Mouse (Mus musculus) myocyte (in vitro differentiated cells): ENCODE measurements around the gene Atf6b. TPM values are rescaled to one million over a fixed set of nuclear protein-coding genes. Genes with fewer than 3 reads are reported as not detected.

ENCODE experiments used
- H3K27me3 ChIP-seq: one replicate; pipeline ENCODE4 v1.6.1; 2011; ENCODE audit not compliant: control insufficient read depth, insufficient read depth, insufficient read length
- H3K36me3 ChIP-seq: one replicate; pipeline ENCODE4 v1.6.1; 2011; ENCODE audit not compliant: control insufficient read depth, insufficient read depth
- H3K4me2 ChIP-seq: one replicate; pipeline ENCODE4 v1.6.1; 2011; ENCODE audit warnings: low read depth, control low read depth
- H3K4me3 ChIP-seq: one replicate; pipeline ENCODE4 v1.5.1; 2011; ENCODE audit warnings: mild to moderate bottlenecking, control low read depth, moderate library complexity
- H3K79me2 ChIP-seq: one replicate; pipeline ENCODE4 v1.6.1; 2011; ENCODE audit not compliant: control insufficient read depth, insufficient read depth
- H3ac ChIP-seq: one replicate; pipeline ENCODE4 v1.6.1; 2011; ENCODE audit not compliant: control insufficient read depth, insufficient read length
- CEBPB ChIP-seq: IDR thresholded peaks from 2 replicates; pipeline ENCODE4 v1.6.1; 2011; ENCODE audit warnings: mild to moderate bottlenecking, moderate library complexity; ENCODE audit not compliant: poor library complexity, insufficient read depth, severe bottlenecking
- E2F4 ChIP-seq: IDR thresholded peaks from one replicate; pipeline ENCODE4 v1.6.1; 2011; ENCODE audit warnings: mild to moderate bottlenecking, control low read depth, moderate library complexity; ENCODE audit not compliant: insufficient read depth
- MAX ChIP-seq: IDR thresholded peaks from one replicate; pipeline ENCODE4 v1.6.1; 2011; ENCODE audit warnings: low read depth, mild to moderate bottlenecking, control low read depth
- MYOD1 ChIP-seq, 3 experiments: IDR thresholded peaks; one replicate each; pipeline ENCODE4 v1.6.1; 2011; ENCODE audit warnings: control low read depth in 2 of 3, low read depth in 2 of 3, mild to moderate bottlenecking in 2 of 3, moderate library complexity in 1 of 3; ENCODE audit not compliant: insufficient read length in 2 of 3, control insufficient read depth in 1 of 3
- MYOG ChIP-seq, 3 experiments: IDR thresholded peaks; one replicate each; pipeline ENCODE4 v1.6.1; 2011; ENCODE audit warnings: control low read depth in 2 of 3, low read depth in 2 of 3, mild to moderate bottlenecking in 2 of 3; ENCODE audit not compliant: insufficient read length in 2 of 3, control insufficient read depth in 1 of 3, insufficient read depth in 1 of 3
- POLR2A ChIP-seq: IDR thresholded peaks from one replicate; pipeline ENCODE4 v1.6.1; 2011; ENCODE audit warnings: low read depth, mild to moderate bottlenecking, control low read depth, moderate library complexity; ENCODE audit not compliant: insufficient read length
- POLR2AphosphoS2 ChIP-seq: IDR thresholded peaks from one replicate; pipeline ENCODE4 v1.6.1; 2011; ENCODE audit warnings: low read depth, control low read depth; ENCODE audit not compliant: insufficient read length
- REST ChIP-seq: IDR thresholded peaks from one replicate; pipeline ENCODE4 v1.6.1; 2011; ENCODE audit warnings: mild to moderate bottlenecking, control low read depth, moderate library complexity; ENCODE audit not compliant: insufficient read depth, insufficient read length
- SRF ChIP-seq: IDR thresholded peaks from one replicate; pipeline ENCODE4 v1.6.1; 2011; ENCODE audit warnings: low read depth; ENCODE audit not compliant: control insufficient read depth, insufficient read length
- TCF12 ChIP-seq: IDR thresholded peaks from one replicate; pipeline ENCODE4 v1.6.1; 2011; ENCODE audit warnings: mild to moderate bottlenecking, control low read depth; ENCODE audit not compliant: poor library complexity, insufficient read depth, severe bottlenecking
- TCF3 ChIP-seq: IDR thresholded peaks from one replicate; pipeline ENCODE4 v1.6.1; 2011; ENCODE audit warnings: low read depth, control low read depth; ENCODE audit not compliant: insufficient read length
- USF1 ChIP-seq: IDR thresholded peaks from one replicate; pipeline ENCODE4 v1.6.1; 2011; ENCODE audit warnings: low read depth, mild to moderate bottlenecking, control low read depth, moderate library complexity
- polyA plus RNA-seq: library from polyadenylated mRNA; unstranded; fragments of >200 nt; fragmentation: generic; extraction: Trizol; gene quantifications from one replicate; pipeline ENCODE4 v1.2.1, GENCODE M21; 2012; ENCODE audit warnings: missing spikeins

Gene Atf6b
- polyA plus RNA-seq, 1 experiment: 42.5 TPM

DNA sequence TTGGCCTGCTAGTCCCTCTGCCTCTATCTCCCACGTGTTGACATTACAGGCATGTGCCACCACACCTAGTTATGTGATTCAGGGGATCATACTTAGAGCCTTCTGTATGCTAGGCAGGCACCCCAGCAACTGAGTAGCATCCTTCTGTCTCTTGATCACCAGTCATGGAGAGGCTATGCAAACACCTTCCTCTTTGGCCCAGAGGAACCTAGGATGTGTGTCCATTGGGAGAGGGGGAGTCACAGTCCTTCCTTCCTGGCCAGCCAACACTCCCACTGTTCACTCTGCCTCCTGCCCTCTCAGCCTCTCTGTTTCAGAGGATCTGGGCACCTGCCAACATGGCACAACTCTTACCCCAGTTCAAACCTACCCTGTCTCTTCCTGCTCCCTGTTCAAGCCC lies 16.6 kb downstream of the Atf6b start:
- Histone ChIP-seq H3K36me3 (no peaks in the 10 kb centered on the region), H3K4me2 (no peak overlapping the region), H3ac (no peak overlapping the region), H3K27me3 (peaks cover 64% of the 10 kb centered on the region), H3K79me2 (no peaks in the 10 kb centered on the region), H3K4me3 (no peak overlapping the region)
- no peak for TF ChIP-seq MYOG (IDR thresholded peaks at IDR 0.05; ENCODE audit: control insufficient read depth in 1 of 3, insufficient read depth in 1 of 3, insufficient read length in 2 of 3, low read depth in 2 of 3)
- TF ChIP-seq POLR2AphosphoS2: no peak
- TF ChIP-seq USF1: no peak
- TF ChIP-seq SRF: no peak
- TF ChIP-seq POLR2A: no peak
- no peak for TF ChIP-seq REST
- TF ChIP-seq MAX: no peak
- TF ChIP-seq TCF12: no peak

DNA sequence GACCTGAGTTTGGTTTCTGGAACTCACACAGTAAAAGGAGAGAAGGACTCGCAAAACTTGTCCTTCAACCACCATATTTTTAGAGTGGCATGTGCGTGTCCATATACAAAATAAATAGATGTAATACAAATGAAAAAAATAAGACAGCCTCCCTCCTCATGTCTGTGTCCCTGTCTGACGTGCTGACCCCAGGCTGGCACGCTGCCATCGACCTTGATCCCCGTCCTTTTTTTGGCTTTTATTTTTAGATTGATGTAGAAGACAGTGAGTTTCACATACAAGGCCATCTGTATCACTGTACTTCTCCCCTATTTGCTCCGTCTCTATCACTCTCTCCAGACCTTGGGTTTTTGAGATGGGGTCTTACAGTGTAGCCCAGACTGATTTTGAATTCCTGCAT lies 17.5 kb downstream of the Atf6b start:
- Histone ChIP-seq H3K36me3 (no peaks in the 10 kb centered on the region), H3K27me3 (peaks cover 57% of the 10 kb centered on the region), H3ac (no peak overlapping the region), H3K4me3 (no peak overlapping the region), H3K4me2 (no peak overlapping the region), H3K79me2 (no peaks in the 10 kb centered on the region)
- TF ChIP-seq MYOD1 (IDR thresholded peaks at IDR 0.05; ENCODE audit: control insufficient read depth in 1 of 3, insufficient read length in 2 of 3, low read depth in 2 of 3): no peak
- no peak for TF ChIP-seq POLR2AphosphoS2
- no peak for TF ChIP-seq E2F4
- TF ChIP-seq SRF: no peak
- no peak for TF ChIP-seq USF1
- TF ChIP-seq REST: no peak
- no peak for TF ChIP-seq TCF12
- no peak for TF ChIP-seq CEBPB
- no peak for TF ChIP-seq POLR2A
- no peak for TF ChIP-seq MAX
- TF ChIP-seq TCF3: no peak
- no peak for TF ChIP-seq MYOG (IDR thresholded peaks at IDR 0.05; ENCODE audit: control insufficient read depth in 1 of 3, insufficient read depth in 1 of 3, insufficient read length in 2 of 3, low read depth in 2 of 3)

DNA sequence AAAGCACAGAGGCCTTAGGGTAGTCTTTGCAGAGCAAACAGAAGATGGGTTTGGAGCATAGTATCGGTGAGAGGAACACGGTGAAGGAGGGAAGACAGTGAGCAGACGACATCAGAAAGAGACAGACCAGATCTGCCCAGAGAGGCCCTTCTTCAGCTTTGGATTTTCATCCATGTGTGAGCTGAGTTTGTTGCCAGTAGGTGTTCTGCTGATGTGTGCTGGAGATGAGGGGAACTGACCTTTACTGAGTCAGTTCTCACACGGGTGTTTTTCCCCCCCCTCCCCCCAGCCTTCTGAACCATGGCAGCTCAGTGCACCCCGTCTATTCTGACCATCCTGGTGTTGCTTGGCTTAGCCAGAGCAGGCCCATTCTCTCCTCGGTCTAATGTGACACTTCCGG lies 23.3 kb downstream of the Atf6b start, which contains the start of gene Tnxb:
Tnxb (plus strand) TSS at position 301 of the 400 bp plus-strand sequence.
- Histone ChIP-seq H3K4me3 (no peak within 1 kb of the TSS), H3K36me3 (no peaks in the 10 kb centered on the region), H3K27me3 (peaks cover 73% of the 10 kb centered on the region), H3ac (peak within 1 kb of the TSS; percentile 1), H3K79me2 (no peaks in the 10 kb centered on the region), H3K4me2 (no peak within 1 kb of the TSS)
- no peak for TF ChIP-seq POLR2A
- TF ChIP-seq CEBPB: no peak
- no peak for TF ChIP-seq USF1
- no peak for TF ChIP-seq REST
- no peak for TF ChIP-seq MYOD1 (IDR thresholded peaks at IDR 0.05; ENCODE audit: control insufficient read depth in 1 of 3, insufficient read length in 2 of 3, low read depth in 2 of 3)
- TF ChIP-seq MYOG (IDR thresholded peaks at IDR 0.05; ENCODE audit: control insufficient read depth in 1 of 3, insufficient read depth in 1 of 3, insufficient read length in 2 of 3, low read depth in 2 of 3): no peak
- TF ChIP-seq MAX: no peak
- TF ChIP-seq TCF12: no peak
- TF ChIP-seq SRF: no peak
- no peak for TF ChIP-seq POLR2AphosphoS2
- TF ChIP-seq E2F4: no peak
- TF ChIP-seq TCF3: no peak

DNA sequence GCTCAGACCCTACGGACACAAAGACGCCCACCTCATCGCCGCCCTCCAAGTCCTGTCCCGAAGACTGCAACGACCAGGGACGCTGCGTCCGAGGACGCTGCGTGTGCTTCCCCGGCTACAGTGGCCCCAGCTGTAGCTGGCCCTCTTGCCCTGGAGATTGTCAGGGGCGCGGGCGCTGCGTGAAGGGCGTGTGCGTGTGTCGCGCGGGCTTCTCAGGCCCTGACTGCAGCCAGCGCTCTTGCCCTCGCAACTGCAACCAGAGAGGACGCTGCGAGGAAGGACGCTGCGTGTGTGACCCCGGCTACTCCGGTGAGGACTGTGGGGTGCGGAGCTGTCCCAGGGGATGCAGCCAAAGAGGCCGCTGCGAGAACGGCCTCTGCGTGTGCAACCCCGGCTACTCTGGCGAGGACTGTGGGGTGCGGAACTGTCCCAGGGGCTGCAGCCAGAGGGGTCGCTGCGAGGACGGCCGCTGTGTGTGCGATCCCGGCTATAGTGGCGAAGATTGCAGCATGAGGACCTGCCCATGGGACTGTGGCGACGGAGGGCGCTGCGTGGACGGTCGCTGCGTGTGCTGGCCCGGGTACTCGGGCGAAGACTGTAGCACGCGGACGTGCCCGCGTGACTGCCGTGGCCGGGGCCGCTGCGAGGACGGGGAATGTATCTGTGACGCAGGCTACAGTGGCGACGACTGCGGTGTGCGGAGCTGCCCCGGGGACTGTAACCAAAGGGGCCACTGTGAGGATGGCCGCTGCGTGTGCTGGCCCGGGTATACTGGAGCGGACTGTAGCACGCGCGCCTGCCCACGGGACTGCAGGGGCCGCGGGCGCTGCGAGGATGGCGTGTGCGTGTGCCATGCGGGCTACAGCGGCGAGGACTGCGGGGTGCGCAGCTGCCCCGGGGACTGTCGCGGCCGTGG lies 24.5 kb downstream of the Atf6b start:
- Histone ChIP-seq H3K4me3 (no peak overlapping the region), H3K79me2 (no peaks in the 10 kb centered on the region), H3K36me3 (no peaks in the 10 kb centered on the region), H3K4me2 (no peak overlapping the region), H3ac (peak overlapping the region; percentile 1), H3K27me3 (peaks cover 75% of the 10 kb centered on the region)
- TF ChIP-seq CEBPB (no peak), E2F4 (no peak), MAX (no peak), USF1 (no peak), SRF (no peak)

DNA sequence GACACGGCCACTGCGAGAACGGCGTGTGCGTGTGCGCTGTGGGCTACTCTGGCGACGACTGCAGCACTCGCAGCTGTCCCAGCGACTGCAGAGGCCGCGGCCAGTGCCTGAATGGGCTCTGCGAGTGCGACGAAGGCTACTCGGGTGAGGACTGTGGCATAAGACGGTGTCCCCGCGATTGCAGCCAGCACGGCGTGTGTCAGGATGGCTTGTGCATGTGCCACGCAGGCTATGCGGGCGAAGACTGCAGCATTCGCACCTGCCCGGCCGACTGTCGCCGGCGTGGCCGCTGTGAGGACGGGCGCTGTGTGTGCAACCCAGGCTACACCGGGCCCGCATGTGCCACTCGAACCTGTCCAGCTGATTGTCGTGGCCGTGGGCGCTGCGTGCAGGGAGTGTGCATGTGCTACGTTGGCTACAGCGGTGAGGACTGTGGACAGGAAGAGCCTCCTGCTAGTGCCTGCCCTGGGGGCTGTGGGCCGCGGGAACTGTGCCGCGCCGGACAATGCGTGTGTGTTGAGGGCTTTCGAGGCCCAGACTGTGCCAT lies 25.4 kb downstream of the Atf6b start:
- Histone ChIP-seq H3K4me2 (no peak overlapping the region), H3K79me2 (no peaks in the 10 kb centered on the region), H3ac (peak overlapping the region; percentile 1), H3K4me3 (no peak overlapping the region), H3K27me3 (peaks cover 82% of the 10 kb centered on the region), H3K36me3 (no peaks in the 10 kb centered on the region)
- no peak for TF ChIP-seq REST
- no peak for TF ChIP-seq SRF
- TF ChIP-seq POLR2AphosphoS2: no peak
- TF ChIP-seq E2F4: no peak
- TF ChIP-seq TCF3: no peak
